Mouse (Mus musculus) retina, embryonic 14.5 days (tissue): ENCODE measurements around the gene Arl2.

Experiments
- DNase-seq: peaks from one replicate; pipeline ENCODE4 v3.0.0-alpha.2; 2015; ENCODE audit warnings: low spot score

Arl2 gene

DNA sequence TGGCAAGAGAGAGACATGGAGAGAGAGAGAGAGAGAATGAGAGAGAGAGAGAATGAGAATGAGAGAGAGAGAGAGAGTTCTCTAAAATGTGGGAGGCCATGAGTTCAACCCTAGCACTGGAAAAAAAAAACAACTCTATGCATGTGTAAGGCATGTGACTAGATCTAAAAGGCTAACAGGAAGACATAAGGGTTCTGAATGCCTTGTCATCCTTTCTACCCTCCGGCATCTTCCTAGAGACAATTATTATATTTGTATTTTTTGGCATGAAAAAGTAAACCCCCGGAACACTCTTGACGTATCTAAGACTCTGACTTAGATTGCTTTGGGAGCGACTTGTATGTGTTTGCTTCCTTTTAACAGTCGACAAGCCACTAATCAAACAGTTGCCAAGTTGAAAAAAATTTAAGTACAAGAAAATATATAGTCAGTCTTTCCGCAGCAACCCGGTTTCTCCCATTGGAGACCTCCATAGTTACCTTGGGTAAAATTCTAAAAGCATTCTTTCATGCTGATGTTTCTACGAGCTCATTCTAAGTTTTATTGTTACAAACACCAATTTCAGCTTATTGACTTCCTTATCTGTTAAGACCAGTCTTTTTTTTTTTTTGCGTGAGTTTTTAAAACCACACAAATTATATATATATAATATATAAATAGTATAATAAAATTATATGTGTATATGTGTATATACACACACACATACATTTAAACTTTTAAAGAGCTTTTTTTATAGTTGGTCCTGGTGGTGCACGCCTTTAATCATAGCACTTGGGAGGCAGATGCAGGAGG, 14.4 kb downstream of the Arl2 start:
- DNase-seq = no peak

DNA sequence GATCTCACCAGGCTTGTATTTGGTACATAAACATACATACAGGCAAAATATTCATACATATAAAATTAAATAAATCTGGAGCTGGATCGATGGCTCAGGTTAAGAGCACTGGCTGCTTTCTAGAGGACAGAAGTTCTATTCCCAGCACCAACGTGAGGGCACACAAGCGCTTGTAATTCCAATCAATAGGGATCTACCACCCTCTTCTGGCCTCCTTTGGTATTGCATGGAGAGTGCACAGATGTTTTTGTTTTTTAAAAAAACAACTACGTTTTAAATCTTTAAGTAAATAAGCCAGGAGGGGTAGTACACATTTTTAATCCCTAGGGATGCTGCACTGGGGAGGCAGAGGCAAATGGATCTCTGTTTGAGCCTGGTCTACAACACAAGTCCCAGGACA, 15.1 kb downstream of the Arl2 start:
- DNase-seq = peak; percentile 76

DNA sequence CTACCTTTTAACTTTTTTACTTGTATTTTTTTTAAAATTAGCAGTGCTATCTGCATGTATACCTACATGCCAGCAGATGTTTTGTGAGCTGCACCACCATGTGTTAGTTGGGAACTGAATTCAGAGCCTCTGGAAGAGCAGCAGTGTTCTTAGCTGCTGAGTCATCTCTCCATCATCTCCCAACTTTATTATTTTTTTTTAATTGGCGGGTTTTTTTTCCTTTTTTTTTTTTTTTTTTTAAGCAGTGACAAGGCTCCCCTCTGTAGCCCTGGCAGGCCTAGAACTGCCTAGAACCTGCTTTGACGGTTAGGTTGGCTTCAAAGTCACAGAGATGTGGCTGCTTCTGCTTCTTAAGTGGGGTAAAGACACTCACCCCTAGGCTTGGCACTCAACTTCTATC, 16.4 kb downstream of the Arl2 start:
- DNase-seq = no peak

DNA sequence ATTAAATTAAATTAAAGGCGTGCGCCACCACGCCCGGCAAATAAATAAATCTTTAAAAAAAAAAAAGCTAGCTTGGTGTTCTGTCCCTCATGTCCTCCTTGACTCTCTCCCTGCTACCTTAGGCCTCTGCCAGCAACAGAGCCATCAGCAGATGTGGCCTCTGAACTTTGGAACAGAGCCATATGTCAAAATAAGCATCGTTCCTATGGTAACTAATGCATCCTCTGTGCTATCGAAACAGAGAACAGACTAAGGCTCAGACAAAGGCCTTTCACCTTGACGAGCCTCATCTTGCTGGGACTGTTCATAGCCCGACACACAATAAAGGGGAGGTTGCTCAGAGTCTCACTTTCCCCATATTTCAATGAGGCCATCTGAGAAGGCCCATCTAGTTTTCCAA, 18.0 kb downstream of the Arl2 start:
- DNase-seq = peak; percentile 39

DNA sequence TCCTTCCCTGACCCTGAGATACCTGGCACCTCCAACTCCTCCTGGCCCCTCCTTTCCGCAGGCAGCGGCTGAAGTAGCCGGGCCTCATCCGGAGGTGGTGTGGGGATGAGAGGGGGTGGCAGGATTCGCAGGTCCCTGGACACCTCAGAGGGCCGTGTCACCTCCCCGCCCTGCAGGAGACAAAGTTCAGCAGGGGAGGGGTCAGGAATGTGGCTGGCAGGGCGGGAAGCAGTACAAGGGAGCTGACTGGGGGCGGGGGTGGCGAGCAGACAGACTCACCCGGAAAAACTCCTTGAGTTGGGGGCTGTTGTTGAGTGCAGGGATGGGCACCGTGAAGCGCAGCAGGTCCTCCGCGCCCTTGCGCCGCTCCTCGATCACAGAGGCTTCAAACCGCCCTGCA, 19.6 kb downstream of the Arl2 start:
- DNase-seq = no peak

DNA sequence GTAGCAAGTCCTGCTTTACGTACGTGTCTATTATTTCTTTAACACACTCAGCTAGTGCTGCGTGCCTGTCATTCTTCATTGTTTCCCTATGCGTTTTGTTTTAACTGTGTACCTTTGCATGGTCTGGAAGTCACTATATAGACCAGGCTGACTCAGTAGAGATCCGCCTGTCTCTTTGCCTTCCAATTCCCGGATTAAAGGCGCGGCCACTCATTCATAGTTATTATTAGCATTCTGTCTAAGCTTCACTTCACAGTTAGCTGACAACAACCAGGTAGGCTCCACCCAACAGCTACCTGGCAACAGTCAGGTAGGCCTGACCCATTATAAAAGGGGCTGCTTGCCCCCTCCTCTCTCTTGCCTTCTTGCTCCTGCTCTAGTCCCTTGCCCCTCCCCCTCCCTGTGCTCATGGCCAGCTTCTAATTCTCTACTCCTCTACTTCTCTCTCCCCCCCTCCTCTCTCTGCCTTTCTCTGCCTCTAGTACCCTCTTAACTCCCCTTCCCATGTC, 22.6 kb downstream of the Arl2 start:
- peak; percentile 25 for DNase-seq

DNA sequence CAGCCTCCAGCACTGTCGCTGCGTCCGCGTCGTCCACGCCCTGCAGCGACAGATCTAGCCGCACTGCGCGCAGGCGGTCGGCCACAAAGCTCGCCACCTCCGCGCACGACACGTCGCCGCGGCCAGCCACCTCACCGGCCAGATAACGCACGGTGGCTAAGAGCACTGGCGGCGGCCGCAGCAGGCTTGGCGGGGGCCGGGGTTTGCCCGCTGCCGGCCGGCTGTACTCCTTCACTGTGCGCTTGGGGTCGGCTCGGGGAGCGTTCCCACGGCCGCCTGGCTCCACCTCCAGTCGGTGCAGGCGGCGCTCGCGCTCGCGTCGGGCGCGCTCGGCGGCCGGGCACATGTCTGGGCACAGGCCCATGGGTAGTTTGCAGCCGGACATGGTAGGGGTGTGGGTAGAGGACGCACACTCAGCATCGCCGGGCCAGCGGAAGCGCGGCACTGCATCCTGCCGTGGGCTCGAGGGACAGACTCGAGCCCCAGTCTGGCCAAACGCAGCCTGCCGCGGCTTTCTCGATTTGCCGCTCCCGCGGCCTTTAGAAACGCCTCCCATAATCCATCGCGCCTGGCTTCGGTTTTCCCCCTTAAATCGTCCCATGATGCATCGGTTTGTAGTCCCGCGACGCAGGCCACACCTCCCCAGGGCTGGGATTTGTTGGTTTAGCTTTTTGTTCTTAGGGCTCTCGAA, 23.2 kb downstream of the Arl2 start, which contains the start of gene Sac3d1:
Gene Sac3d1, minus strand, starts transcription at position 665 of the 691 bp plus-strand sequence.
- DNase-seq = peak; percentile 95

DNA sequence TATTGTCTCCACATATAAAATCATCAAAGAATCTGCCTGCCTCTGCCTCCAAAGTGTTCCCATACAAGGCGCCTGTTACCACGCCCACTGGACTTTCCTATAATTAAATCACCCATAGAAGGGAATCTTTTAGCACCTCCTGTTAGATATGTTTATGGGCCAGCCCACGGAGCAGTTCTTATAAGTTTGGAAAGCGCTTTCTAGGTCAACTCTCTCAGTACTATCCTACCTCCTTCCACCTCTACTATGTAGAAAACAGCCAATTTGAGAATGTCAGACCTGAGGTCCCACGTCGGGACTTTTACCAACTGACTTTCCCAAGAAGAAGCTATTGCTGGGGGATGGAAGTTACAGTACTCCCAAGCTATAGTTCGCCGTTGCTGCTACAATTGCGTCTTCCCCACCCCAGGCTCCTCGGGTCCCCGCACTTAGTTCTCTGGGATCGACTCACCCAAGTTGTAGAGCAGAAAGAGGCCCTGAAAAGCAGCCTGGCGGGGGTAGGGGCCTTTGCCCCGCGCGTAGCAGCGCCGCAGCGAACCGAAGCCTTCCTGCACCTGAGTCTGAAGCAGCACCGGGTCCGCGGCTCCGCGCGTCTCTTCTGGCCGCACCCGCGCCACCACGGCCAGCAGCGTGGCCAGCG, 23.9 kb downstream of the Arl2 start:
- no peak for DNase-seq

DNA sequence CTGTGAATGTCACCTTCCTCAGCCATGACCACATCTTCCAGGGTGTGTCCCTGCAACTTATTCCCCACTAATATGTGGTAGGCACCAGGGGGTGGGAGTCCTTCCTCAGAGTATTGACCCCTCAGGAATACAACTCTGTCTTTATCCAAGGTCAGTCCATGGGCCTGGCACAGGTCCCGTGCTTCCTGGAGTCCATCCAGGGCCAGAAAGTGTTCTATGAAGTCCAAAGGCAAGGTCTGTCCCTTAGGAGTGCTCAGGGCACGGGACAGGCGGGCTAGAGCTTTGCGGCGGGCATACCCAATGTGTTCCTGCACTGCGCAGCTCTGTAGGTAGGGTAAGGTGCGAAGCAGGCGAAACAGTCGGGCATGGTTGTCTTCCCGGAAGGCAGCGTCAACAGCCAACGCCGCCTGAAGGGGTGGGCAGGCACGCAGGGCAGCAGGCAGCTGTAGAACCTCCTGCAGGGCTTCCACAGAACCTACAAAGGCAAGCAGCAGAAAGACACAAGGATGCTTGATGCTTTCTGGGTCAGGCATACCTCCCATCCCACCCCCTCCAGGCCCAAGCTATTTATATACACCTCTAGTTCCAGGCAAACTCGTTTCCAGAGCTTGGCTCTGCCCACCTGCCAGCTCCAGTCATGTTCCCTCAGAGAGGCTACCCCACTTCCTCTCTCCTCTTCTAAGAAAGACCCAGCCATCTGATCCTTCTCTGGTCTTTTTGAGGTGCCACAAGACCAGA, 25.1 kb downstream of the Arl2 start:
- no peak for DNase-seq

DNA sequence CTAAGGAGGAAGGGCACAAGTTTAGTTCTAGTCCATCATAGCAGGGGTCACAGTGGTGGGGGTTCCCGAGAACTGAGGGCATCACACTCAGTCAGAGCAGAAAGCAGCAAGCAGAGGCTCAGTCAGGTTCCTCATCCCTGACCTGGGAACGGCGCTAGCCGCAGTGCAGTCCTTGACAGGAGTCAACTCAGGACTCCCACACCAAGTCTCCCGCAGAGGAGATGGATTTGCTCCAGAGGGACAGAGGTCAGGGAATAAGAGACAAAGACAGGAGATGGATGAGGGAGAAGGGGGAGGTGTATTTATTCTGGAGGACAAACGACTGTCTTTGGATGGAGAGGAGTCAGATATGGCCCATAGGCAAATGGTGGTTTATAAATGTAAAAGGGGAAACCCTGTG, 28.2 kb downstream of the Arl2 start:
- no peak for DNase-seq

DNA sequence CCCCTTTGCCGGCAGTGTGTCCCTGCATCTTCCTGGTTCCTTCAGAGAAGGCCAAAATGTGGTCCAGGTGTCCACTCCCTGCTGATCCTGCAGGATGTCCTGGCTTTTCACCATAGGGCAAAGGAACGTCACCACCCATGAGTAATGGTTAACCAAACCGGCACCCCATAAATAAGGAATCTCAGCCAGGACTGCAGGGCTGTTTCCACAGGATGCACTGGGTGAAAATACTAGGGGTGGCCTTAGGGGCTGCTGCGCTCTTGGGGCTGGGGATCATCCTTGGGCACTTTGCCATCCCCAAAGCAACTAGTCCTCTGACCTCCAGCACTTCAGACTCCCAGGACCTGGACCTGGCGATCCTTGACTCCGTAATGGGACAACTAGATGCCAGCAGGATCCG, 35.8 kb downstream of the Arl2 start, which contains the start of gene Naaladl1:
Gene Naaladl1, plus strand, starts transcription at position 197 of the 400 bp plus-strand sequence.
- DNase-seq = no peak

DNA sequence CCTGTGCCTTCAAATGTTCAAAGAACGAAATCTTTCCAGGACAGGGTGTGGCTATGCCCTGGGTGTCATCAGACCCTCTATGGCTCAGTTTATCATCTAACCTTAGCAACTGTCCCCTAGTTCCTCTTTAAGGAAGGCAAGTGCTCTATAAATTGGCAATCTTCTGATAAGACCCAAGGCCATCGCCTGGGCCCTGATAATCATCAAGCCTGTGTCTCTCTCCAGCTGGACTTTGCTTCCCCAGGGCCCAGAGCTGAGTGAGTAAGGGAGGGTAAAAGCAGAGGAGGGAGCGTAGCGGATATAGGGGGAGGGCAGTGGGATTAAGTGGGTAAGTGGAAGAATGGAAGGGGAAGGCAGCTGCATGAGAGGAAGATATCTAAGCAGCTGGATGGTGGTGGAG, 36.9 kb downstream of the Arl2 start:
- DNase-seq = no peak

DNA sequence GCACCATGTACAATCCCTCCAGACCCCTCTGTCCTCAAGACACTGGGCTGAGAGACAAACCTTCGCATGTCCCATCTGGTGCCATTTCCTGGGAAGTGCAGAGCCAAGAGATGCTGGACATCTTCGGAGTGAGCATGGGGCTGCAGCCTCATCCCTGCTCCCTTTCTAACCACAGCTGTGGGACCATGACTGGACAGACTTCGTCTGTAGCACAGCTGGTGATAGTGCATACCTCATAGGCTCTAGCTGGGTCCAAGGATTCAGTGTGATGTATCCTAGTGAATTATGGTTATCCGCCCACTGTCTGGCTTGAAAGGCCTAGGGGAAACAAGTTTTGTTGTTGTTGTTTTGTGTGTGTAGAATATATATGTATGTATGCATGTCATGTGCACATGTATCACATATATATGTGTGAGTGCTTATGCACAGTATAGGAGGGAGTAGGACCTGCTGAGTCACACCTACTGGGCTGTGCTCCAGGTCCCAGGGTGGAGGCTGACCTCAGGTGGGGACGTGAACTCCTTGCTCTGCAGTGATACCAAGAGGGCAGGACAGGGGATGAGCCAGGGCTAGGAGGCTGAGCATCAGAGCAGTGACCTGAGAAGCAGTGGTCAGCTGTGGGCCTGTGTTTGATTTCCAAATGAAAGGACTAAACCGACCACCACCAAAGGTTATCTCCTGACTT, 39.0 kb downstream of the Arl2 start:
- DNase-seq = no peak

DNA sequence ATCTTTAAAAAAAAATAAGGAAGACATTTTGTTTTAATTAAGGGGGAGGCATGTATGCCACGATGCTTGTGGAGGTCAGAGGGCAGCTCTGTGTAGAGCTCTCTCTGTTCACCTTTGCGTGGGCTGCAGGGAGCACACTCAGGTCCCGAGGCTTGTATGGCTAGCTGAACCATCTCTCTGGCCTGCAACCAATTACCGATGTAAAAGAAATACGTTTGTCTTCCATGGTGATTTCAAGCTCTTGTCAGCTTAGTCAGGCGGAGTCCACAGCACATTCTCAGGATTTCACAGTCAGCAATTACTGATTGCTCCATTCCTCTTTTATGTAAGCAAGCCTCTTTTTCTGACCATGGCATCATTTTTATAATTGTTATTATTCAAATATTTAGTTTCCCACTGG, 40.2 kb downstream of the Arl2 start:
- no peak for DNase-seq

DNA sequence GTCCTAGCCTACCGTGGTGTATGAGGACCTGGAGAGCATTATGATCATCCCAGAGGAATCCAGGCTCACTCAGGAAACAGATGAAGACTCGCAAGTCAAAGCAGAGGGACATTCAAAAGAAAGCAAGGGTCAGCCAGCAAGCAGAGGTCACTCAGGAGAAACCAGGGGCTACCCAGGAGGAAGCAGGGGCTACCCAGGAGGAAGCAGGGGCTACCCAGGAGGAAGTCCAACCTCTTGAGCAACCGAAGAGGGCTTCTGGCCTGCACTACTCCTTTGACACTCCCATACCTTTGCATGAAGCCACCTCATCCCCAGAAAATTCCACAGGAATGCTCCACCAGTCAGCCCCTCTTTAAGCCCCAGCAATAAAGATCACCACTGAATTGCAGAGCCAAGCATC, 43.5 kb downstream of the Arl2 start:
- no peak for DNase-seq

DNA sequence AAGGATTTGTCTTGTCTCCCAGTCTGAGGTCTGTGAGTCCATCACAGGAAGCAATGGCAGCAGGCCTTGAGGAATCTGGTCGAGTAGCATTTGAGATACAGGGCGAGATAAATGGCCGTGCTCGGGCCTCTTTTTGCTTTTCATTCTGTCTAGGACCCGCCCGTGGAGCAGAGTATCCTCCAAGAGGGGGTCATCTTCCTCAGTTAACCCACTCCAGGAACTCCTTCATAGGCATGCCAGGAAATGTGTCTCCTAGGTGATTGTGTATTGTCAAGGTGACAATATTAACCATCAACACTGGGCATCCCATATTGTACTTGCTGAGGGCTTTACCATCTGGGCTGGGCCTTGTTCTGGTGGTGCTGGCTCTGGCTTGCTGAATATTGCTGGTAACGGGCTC, 47.2 kb downstream of the Arl2 start, which contains the start of gene AC131692.1:
Gene AC131692.1, plus strand, starts transcription at position 301 of the 400 bp plus-strand sequence.
- DNase-seq = no peak

DNA sequence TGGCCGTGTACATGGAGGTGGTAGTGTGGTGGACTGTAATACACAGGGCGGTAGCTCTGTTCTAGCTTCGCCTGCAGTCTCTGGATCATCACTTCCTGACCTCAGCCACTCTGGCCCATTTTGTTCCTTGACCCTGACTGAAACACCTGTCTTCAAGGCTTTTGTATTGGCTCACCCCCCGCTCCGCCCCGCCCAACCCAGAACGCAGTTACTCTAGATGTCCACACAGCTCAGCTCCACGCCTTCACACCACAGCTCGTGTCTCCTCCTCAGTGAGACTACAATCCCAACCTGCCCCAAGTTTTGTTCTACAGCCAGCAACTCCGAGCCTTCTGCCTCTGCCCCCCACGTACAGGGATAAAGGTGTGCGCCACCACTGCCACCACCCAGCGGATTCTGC, 52.5 kb downstream of the Arl2 start:
- DNase-seq = no peak

DNA sequence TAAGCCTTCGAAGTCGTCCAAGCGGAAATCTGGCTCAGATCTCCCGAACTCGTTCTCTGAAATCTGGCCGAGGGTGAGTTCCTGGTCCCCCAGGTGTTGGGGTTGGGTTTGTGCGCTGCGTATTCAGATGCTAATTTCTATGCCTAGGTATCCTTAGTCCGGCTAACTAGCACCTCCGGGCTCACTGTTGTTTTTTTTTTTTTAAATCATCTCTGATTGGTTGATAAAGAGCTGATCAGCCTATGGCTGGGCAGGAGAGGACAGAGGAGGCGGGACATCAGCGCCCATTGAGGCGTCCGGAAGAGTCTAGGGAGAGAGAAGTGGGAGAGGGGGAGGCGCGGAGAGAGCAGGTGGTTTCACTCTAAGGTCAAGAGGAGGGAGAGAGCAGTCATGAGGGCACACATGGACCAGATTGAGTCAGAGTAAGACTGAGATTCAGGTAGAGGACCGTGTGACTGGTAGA, 55.9 kb downstream of the Arl2 start:
- peak; percentile 87 for DNase-seq

DNA sequence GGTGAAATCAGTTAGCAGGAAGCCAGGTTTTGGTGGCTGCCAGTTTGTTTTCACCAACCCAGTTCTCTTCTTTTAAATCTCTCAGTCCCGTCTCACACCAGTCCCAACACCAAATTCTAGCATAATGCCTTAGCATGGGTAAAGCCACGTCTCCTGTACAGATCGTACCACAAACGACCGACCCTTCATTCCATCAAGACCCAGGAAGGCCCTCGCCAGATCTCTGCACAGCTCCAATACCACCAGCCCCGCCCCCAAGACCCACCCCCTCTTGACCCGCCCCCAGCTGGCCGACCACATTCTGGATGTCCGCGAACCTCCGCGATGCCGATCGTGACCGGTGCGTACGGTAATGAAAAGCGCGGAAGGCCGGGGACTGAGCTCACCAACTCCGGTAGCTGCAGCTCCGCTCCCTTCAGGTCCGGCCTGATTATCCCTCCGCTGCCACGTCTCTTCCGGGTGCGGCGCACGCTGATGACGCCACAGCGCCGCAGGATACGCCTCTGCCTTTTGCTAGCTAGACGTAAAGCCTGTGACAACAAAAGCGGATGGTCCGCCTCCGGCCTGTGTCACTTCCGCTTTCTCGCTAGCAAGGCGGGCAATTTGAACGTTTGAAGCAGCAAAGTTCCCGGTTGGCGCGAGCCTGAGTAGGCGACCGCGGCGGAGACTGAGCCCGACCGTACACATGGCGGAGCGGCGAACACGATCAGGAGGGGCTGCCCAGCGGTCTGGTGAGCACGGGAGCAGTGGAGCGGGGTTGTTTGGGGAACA, 56.7 kb downstream of the Arl2 start, which contains the start of the genes Zfpl1 and Cdca5:
Gene Zfpl1, minus strand, starts transcription at position 479 of the 771 bp plus-strand sequence.
Gene Cdca5, plus strand, starts transcription at position 506 of the 771 bp plus-strand sequence.
- DNase-seq = peak; percentile 99
